Mouse (Mus musculus) spleen, adult 2 months (tissue): ENCODE results near the gene Rere. TPM values are rescaled to one million over a fixed set of nuclear protein-coding genes. Genes with fewer than 3 reads are reported as not detected.

ENCODE experiments used
- DNase-seq, 2 experiments: peaks; one replicate each; pipeline versions ENCODE4 v3.0.0 to v3.0.0-alpha.2; 2012 to 2021; ENCODE audit warnings: low spot score in 2 of 2, low read depth in 1 of 2
- H3K27ac ChIP-seq: fragments of 200-500 bp; 2 replicates; pipeline ENCODE4 v1.5.1; 2012; ENCODE audit warnings: low read length, inconsistent platforms; ENCODE audit not compliant: insufficient read depth
- H3K27me3 ChIP-seq: fragments of 200-500 bp; 2 replicates; pipeline ENCODE4 v1.6.1; 2012; ENCODE audit warnings: mild to moderate bottlenecking, moderate library complexity, low read length, inconsistent platforms; ENCODE audit not compliant: control insufficient read depth, insufficient read depth
- H3K36me3 ChIP-seq: fragments of 200-500 bp; 2 replicates; pipeline ENCODE4 v1.6.1; 2012; ENCODE audit warnings: mild to moderate bottlenecking, low read length, inconsistent platforms; ENCODE audit not compliant: control insufficient read depth, insufficient read depth
- H3K4me1 ChIP-seq: fragments of 200-500 bp; 2 replicates; pipeline ENCODE4 v1.6.1; 2011; ENCODE audit warnings: inconsistent platforms; ENCODE audit not compliant: control insufficient read depth, insufficient read depth, insufficient read length
- H3K4me3 ChIP-seq: fragments of 200-500 bp; 2 replicates; pipeline ENCODE4 v1.5.1; 2011; ENCODE audit warnings: mild to moderate bottlenecking, inconsistent platforms; ENCODE audit not compliant: insufficient read depth, insufficient read length; ENCODE audit errors: extremely low read depth
- CTCF ChIP-seq: fragments of 200-500 bp; IDR thresholded peaks from 2 replicates; pipeline ENCODE4 v1.5.1; 2011; ENCODE audit warnings: mild to moderate bottlenecking, inconsistent platforms; ENCODE audit not compliant: insufficient read depth, insufficient read length, insufficient replicate concordance; ENCODE audit errors: extremely low read depth
- POLR2A ChIP-seq: fragments of 200-500 bp; IDR thresholded peaks from 2 replicates; pipeline ENCODE4 v1.6.1; 2011; ENCODE audit warnings: low read depth, low read length, inconsistent platforms
- WGBS: fragments of 180-500 bp; shearing (Covaris S2); methylation state at CpG from one replicate; pipeline ENCODE4 v1.1.7; 2018; 5-methylcytosine and 5-hydroxymethylcytosine counted together
- polyA plus RNA-seq: library from polyadenylated mRNA; depleted of rRNA; stranded (reverse); fragments of >200 nt; gene quantifications from 2 replicates; pipeline ENCODE4 v1.2.3, GENCODE M21; 2012

The Rere gene
- polyA plus RNA-seq, 1 experiment = 66.2 TPM

- 81% methylated on average over 4 of the region's 4 CpGs for WGBS
Observed at GRCm38 (mm10) chr4:150402608-150402985, 121.2 kb downstream of the Rere start.

GRCm38 (mm10) chr4:150403941-150404340, 122.5 kb downstream of the Rere start:
- WGBS = 60% methylated on average over 11 of the region's 11 CpGs
- Histone ChIP-seq H3K27ac (no peak overlapping the region), H3K4me1 (peaks cover 15% of the 10 kb centered on the region; the same call in 1 of the 2 replicates), H3K36me3 (0 out of 2 replicates have a peak, but pooled peaks cover 2% of the 10 kb centered on the region), H3K27me3 (no peaks in the 10 kb centered on the region), H3K4me3 (no peak overlapping the region)
- DNase-seq = no peak
- TF ChIP-seq POLR2A (no peak), CTCF (no peak)

More at GRCm38 (mm10) chr4:150402608-150402985, 121.2 kb downstream of the Rere start:
- Histone ChIP-seq H3K27me3 (no peaks in the 10 kb centered on the region), H3K27ac (no peak overlapping the region), H3K4me1 (peaks cover 20% of the 10 kb centered on the region; the same call in 1 of the 2 replicates), H3K36me3 (0 out of 2 replicates have a peak, but pooled peaks cover 2% of the 10 kb centered on the region), H3K4me3 (no peak overlapping the region)
- no peak for DNase-seq
- TF ChIP-seq CTCF = no peak
- TF ChIP-seq POLR2A = no peak

GRCm38 (mm10) chr4:150404583-150404982, 123.1 kb downstream of the Rere start:
- no peak for DNase-seq

GRCm38 (mm10) chr4:150405786-150406185, 124.3 kb downstream of the Rere start:
- no peaks in the 10 kb centered on the region for H3K27me3 ChIP-seq
- peaks cover 13% of the 10 kb centered on the region; the same call in 1 of the 2 replicates for H3K4me1 ChIP-seq
- WGBS = 20% methylated on average over 5 of the region's 5 CpGs
- H3K36me3 ChIP-seq = 0 out of 2 replicates have a peak, but pooled peaks cover 2% of the 10 kb centered on the region
- H3K4me3 ChIP-seq = no peak overlapping the region
- no peak for DNase-seq
- no peak overlapping the region for H3K27ac ChIP-seq
- TF ChIP-seq CTCF = no peak
- no peak for TF ChIP-seq POLR2A

More at GRCm38 (mm10) chr4:150404583-150404982, 123.1 kb downstream of the Rere start:
- Histone ChIP-seq H3K27me3 (no peaks in the 10 kb centered on the region), H3K36me3 (0 out of 2 replicates have a peak, but pooled peaks cover 2% of the 10 kb centered on the region), H3K27ac (no peak overlapping the region), H3K4me3 (no peak overlapping the region), H3K4me1 (peaks cover 13% of the 10 kb centered on the region; the same call in 1 of the 2 replicates)
- WGBS = 57% methylated on average over 6 of the region's 6 CpGs
- TF ChIP-seq POLR2A = no peak

- Histone ChIP-seq H3K36me3 (0 out of 2 replicates have a peak, but pooled peaks cover 2% of the 10 kb centered on the region), H3K27ac (no peak overlapping the region), H3K4me1 (peaks cover 13% of the 10 kb centered on the region; the same call in 1 of the 2 replicates), H3K4me3 (no peak overlapping the region), H3K27me3 (no peaks in the 10 kb centered on the region)
- TF ChIP-seq POLR2A = no peak
- no peak for TF ChIP-seq CTCF
- DNase-seq = no peak
- WGBS = 87% methylated on average over 21 of the region's 21 CpGs
Observed at GRCm38 (mm10) chr4:150406320-150406719, 124.9 kb downstream of the Rere start.

- H3K27me3 ChIP-seq = no peaks in the 10 kb centered on the region
- no peak overlapping the region for H3K27ac ChIP-seq
- no peak for DNase-seq
- H3K36me3 ChIP-seq = 0 out of 2 replicates have a peak, but pooled peaks cover 2% of the 10 kb centered on the region
- no peak overlapping the region for H3K4me3 ChIP-seq
- WGBS = 85% methylated on average over 6 of the region's 6 CpGs
- TF ChIP-seq POLR2A (no peak), CTCF (no peak)
- peaks cover 12% of the 10 kb centered on the region; the same call in 1 of the 2 replicates for H3K4me1 ChIP-seq
Observed at GRCm38 (mm10) chr4:150406821-150407220, 125.4 kb downstream of the Rere start.

- TF ChIP-seq CTCF = no peak
- TF ChIP-seq POLR2A = no peak
- H3K27ac ChIP-seq = no peak overlapping the region
- no peak overlapping the region for H3K4me3 ChIP-seq
- H3K36me3 ChIP-seq = no peaks in the 10 kb centered on the region
- WGBS = 85% methylated on average over 5 of the region's 5 CpGs
- H3K4me1 ChIP-seq = no peaks in the 10 kb centered on the region
- no peak for DNase-seq
- H3K27me3 ChIP-seq = no peaks in the 10 kb centered on the region
Observed at GRCm38 (mm10) chr4:150414296-150414695, 132.8 kb downstream of the Rere start.
